Mouse (Mus musculus) intestine, postnatal 0 days (tissue): ENCODE measurements around the gene E130116L18Rik. TPM values are rescaled to one million over a fixed set of nuclear protein-coding genes. Genes with fewer than 3 reads are reported as not detected.
"Not testable (repeated sequence)": the region's sequence is repeated elsewhere in the genome, so short reads cannot be mapped to it uniquely, and the experiment has no call there.

Source experiments
- ATAC-seq: fragments of 200-750 bp; cut with Nextera tagmentation; 2 replicates; pipeline ENCODE4 v1.8.0; 2017; ENCODE audit warnings: mild to moderate bottlenecking, moderate TSS enrichment, moderate library complexity
- H3K27ac ChIP-seq: fragments of 300-500 bp; sonication (generic); 2 replicates; pipeline ENCODE4 v1.5.1; 2014; ENCODE audit warnings: mild to moderate bottlenecking, low read depth, low read length, moderate library complexity
- H3K27me3 ChIP-seq: fragments of 300-500 bp; sonication (generic); replicated peaks from 2 replicates; pipeline ENCODE4 v1.6.1; 2014; ENCODE audit warnings: low read length, mixed read lengths; ENCODE audit not compliant: control insufficient read depth, insufficient read depth
- H3K36me3 ChIP-seq: fragments of 300-500 bp; sonication (generic); 2 replicates; pipeline ENCODE4 v1.6.1; 2014; ENCODE audit warnings: mild to moderate bottlenecking, moderate library complexity; ENCODE audit not compliant: control insufficient read depth, insufficient read depth
- H3K4me1 ChIP-seq: fragments of 300-500 bp; sonication (generic); replicated peaks from 2 replicates; pipeline ENCODE4 v1.6.1; 2014; ENCODE audit warnings: antibody characterized with exemption, low read length, mixed read lengths; ENCODE audit not compliant: control insufficient read depth, insufficient read depth
- H3K4me2 ChIP-seq: fragments of 300-500 bp; sonication (generic); replicated peaks from 2 replicates; pipeline ENCODE4 v1.6.1; 2014; ENCODE audit warnings: low read depth, mild to moderate bottlenecking, moderate library complexity
- H3K4me3 ChIP-seq: fragments of 300-500 bp; sonication (generic); 2 replicates; pipeline ENCODE4 v1.5.1; 2014; ENCODE audit warnings: low read depth, low read length
- H3K9ac ChIP-seq: fragments of 300-500 bp; sonication (generic); 2 replicates; pipeline ENCODE4 v1.6.1; 2014; ENCODE audit warnings: mild to moderate bottlenecking, low read depth, low read length
- H3K9me3 ChIP-seq: fragments of 300-500 bp; sonication (generic); 2 replicates; pipeline ENCODE4 v1.6.1; 2016; ENCODE audit warnings: mixed run types; ENCODE audit not compliant: control insufficient read depth
- CTCF ChIP-seq: sonication (generic); IDR thresholded peaks from 2 replicates; pipeline ENCODE4 v1.5.1; 2016; ENCODE audit warnings: low read depth, mild to moderate bottlenecking, control low read depth, antibody characterized with exemption, moderate library complexity
- WGBS: fragments of 180-500 bp; shearing (Covaris S2); extraction: QIAGEN DNeasy Blood & Tissue Kit; methylation state at CpG from one replicate; pipeline ENCODE4 v1.1.7; 2014; 5-methylcytosine and 5-hydroxymethylcytosine counted together
- polyA plus RNA-seq: library from polyadenylated mRNA; unstranded; fragments of >200 nt; fragmentation: Nextera tagmentation; extraction: Ambion mirVana; gene quantifications from 2 replicates; pipeline ENCODE4 v1.2.1, GENCODE M21; 2015

The E130116L18Rik gene
- polyA plus RNA-seq, 1 experiment from 2014 or later = 1.4 TPM

- TF ChIP-seq CTCF = no peak
Measured at GRCm38 (mm10) chr5:25252825-25253544, 30.0 kb upstream of the E130116L18Rik start.

GRCm38 (mm10) chr5:25252423-25252822 is 29.5 kb upstream of the E130116L18Rik start:
- Histone ChIP-seq H3K4me2 (0 out of 2 replicates have a peak overlapping the region, but pooled peaks have one; percentile 30), H3K4me1 (0 out of 2 replicates have a peak, but pooled peaks cover 10% of the 10 kb centered on the region), H3K36me3 (peaks cover 36% of the 10 kb centered on the region), H3K27ac (peak overlapping the region; percentile 80), H3K9ac (no peak overlapping the region), H3K9me3 (no peaks in the 10 kb centered on the region), H3K4me3 (no peak overlapping the region), H3K27me3 (no peaks in the 10 kb centered on the region)
- TF ChIP-seq CTCF = no peak
- WGBS = 19% methylated on average over 2 of the region's 2 CpGs
- peak; percentile 90 for ATAC-seq

More at GRCm38 (mm10) chr5:25252825-25253544, 30.0 kb upstream of the E130116L18Rik start:
- Histone ChIP-seq H3K27ac (peak overlapping the region; percentile 75), H3K27me3 (no peaks in the 10 kb centered on the region), H3K4me3 (no peak overlapping the region), H3K4me1 (0 out of 2 replicates have a peak, but pooled peaks cover 10% of the 10 kb centered on the region), H3K9me3 (no peaks in the 10 kb centered on the region), H3K36me3 (peaks cover 41% of the 10 kb centered on the region), H3K9ac (no peak overlapping the region), H3K4me2 (0 out of 2 replicates have a peak overlapping the region, but pooled peaks have one; percentile 30)
- WGBS = 44% methylated on average over 8 of the region's 8 CpGs
- peak; percentile 69 for ATAC-seq

GRCm38 (mm10) chr5:25247036-25247435 is 24.1 kb upstream of the E130116L18Rik start:
- Histone ChIP-seq H3K4me1 (0 out of 2 replicates have a peak, but pooled peaks cover 5% of the 10 kb centered on the region), H3K27me3 (no peaks in the 10 kb centered on the region), H3K4me2 (no peak overlapping the region), H3K4me3 (no peak overlapping the region), H3K36me3 (peaks cover 18% of the 10 kb centered on the region), H3K9ac (no peak overlapping the region), H3K27ac (no peak overlapping the region), H3K9me3 (no peaks in the 10 kb centered on the region)
- ATAC-seq = no peak
- no peak for TF ChIP-seq CTCF
- WGBS = 55% methylated on average over 3 of the region's 3 CpGs

GRCm38 (mm10) chr5:25246473-25246865 is 23.5 kb upstream of the E130116L18Rik start:
- Histone ChIP-seq H3K27me3 (no peaks in the 10 kb centered on the region), H3K9ac (no peak overlapping the region), H3K36me3 (peaks cover 12% of the 10 kb centered on the region), H3K4me2 (no peak overlapping the region), H3K9me3 (no peaks in the 10 kb centered on the region), H3K4me1 (no peaks in the 10 kb centered on the region), H3K4me3 (no peak overlapping the region), H3K27ac (no peak overlapping the region)
- 61% methylated on average over 1 of the region's 1 CpGs for WGBS
- no peak for ATAC-seq
- TF ChIP-seq CTCF = no peak

- H3K4me2 ChIP-seq = no peak overlapping the region
- no peak overlapping the region for H3K4me3 ChIP-seq
- 0 out of 2 replicates have a peak, but pooled peaks cover 7% of the 10 kb centered on the region for H3K36me3 ChIP-seq
- ATAC-seq = no peak
- no peak overlapping the region for H3K27ac ChIP-seq
- no peak for TF ChIP-seq CTCF
- H3K9ac ChIP-seq = no peak overlapping the region
- no peaks in the 10 kb centered on the region for H3K9me3 ChIP-seq
- WGBS = 78% methylated on average over 10 of the region's 10 CpGs
- no peaks in the 10 kb centered on the region for H3K27me3 ChIP-seq
- H3K4me1 ChIP-seq = no peaks in the 10 kb centered on the region
Measured at GRCm38 (mm10) chr5:25245806-25246472, 23.0 kb upstream of the E130116L18Rik start.

GRCm38 (mm10) chr5:25243101-25243500 is 20.1 kb upstream of the E130116L18Rik start:
- WGBS = 59% methylated on average over 6 of the region's 6 CpGs
- no peak overlapping the region for H3K4me2 ChIP-seq
- ATAC-seq = peak; percentile 85

GRCm38 (mm10) chr5:25224377-25224776 is 1.4 kb upstream of the E130116L18Rik start:
- H3K4me2 ChIP-seq = peak overlapping the region; percentile 74; the same call in 1 of the 2 replicates
- H3K27ac ChIP-seq, H3K36me3 ChIP-seq, H3K9ac ChIP-seq, H3K9me3 ChIP-seq, H3K4me1 ChIP-seq, H3K27me3 ChIP-seq, ATAC-seq, H3K4me3 ChIP-seq: not testable (repeated sequence)
- WGBS = 68% methylated on average over 1 of the region's 1 CpGs

More at GRCm38 (mm10) chr5:25243101-25243500, 20.1 kb upstream of the E130116L18Rik start:
- Histone ChIP-seq H3K27me3 (no peaks in the 10 kb centered on the region), H3K36me3 (0 out of 2 replicates have a peak, but pooled peaks cover 4% of the 10 kb centered on the region), H3K4me1 (no peaks in the 10 kb centered on the region), H3K9ac (no peak overlapping the region), H3K4me3 (no peak overlapping the region), H3K27ac (0 out of 2 replicates have a peak overlapping the region, but pooled peaks have one; percentile 7), H3K9me3 (no peaks in the 10 kb centered on the region)
- TF ChIP-seq CTCF = no peak
